Mouse (Mus musculus): ENCODE results near the gene Josd1.

Gene Josd1

GRCm38 (mm10) chr15:79658531-79659375 lies 29.0 kb downstream of the Josd1 start, which contains the start of the genes Fam227a and Cby1:
Fam227a (minus strand) TSS chr15:79658956.
Cby1 (plus strand) TSS chr15:79659199.
- peak; percentile 94 for DNase-seq (ENCODE audit: low spot score)

GRCm38 (mm10) chr15:79657837-79658530 lies 29.7 kb downstream of the Josd1 start:
- peak; percentile 94 for DNase-seq (ENCODE audit: low spot score)

GRCm38 (mm10) chr15:79656451-79656850 lies 31.3 kb downstream of the Josd1 start:
- DNase-seq (ENCODE audit: low spot score): no peak

GRCm38 (mm10) chr15:79651481-79651880 lies 36.2 kb downstream of the Josd1 start:
- DNase-seq (ENCODE audit: low spot score): peak; percentile 42

- peak; percentile 31 for DNase-seq (ENCODE audit: low spot score)
Measured at GRCm38 (mm10) chr15:79650569-79650968, 37.1 kb downstream of the Josd1 start.

GRCm38 (mm10) chr15:79648130-79648529 lies 39.6 kb downstream of the Josd1 start:
- DNase-seq (ENCODE audit: low spot score): no peak

- no peak for DNase-seq (ENCODE audit: low spot score)
Measured at GRCm38 (mm10) chr15:79645483-79645882, 42.2 kb downstream of the Josd1 start.

GRCm38 (mm10) chr15:79641135-79641817 lies 46.4 kb downstream of the Josd1 start:
- no peak for DNase-seq (ENCODE audit: low spot score)

- no peak for DNase-seq (ENCODE audit: low spot score)
Measured at GRCm38 (mm10) chr15:79630471-79630870, 57.2 kb downstream of the Josd1 start.
